Mouse (Mus musculus): ENCODE data around the gene Ctsl. TPM values are rescaled to one million over a fixed set of nuclear protein-coding genes. Genes with fewer than 3 reads are reported as not detected.

Gene Ctsl
- polyA plus RNA-seq, 1 experiment from 2014 or later: 213 TPM

DNA sequence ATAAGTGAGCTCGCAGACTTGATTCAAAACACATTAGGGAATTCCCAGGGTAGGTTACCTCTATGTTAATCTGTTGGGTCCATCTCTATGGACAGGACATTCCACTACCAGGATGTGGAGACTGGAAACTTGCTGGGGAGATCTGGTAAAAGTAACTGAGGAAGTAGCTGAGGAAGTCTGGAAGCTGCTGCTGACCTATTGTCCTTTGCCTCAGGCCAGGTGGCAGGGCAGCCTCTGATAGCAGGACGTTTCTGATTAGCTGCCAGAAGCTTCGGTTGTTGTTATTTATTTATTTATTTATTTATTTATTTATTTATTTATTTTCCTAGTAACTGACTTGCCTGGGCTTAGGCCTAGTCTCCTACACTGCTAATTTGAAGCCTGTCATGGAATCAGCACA, 32.8 kb upstream of the Ctsl start:
- 46% methylated on average over 3 of the region's 3 CpGs for WGBS
- no peak for ATAC-seq (ENCODE audit: low read depth)
- Histone ChIP-seq H3K4me1 (ENCODE audit: control insufficient read depth, insufficient read depth, low read length) (peaks cover 12% of the 10 kb centered on the region; the same call in 1 of the 2 replicates), H3K4me3 (ENCODE audit: low read depth, low read length) (no peak overlapping the region), H3K27me3 (replicated peaks; ENCODE audit: control insufficient read depth, insufficient read depth, low read length) (no peaks in the 10 kb centered on the region), H3K9ac (ENCODE audit: low read depth, low read length) (no peak overlapping the region), H3K27ac (replicated peaks; ENCODE audit: low read depth, low read length) (no peak overlapping the region), H3K9me3 (ENCODE audit: control insufficient read depth, low read length) (no peaks in the 10 kb centered on the region), H3K36me3 (ENCODE audit: control insufficient read depth, insufficient read depth, low read length) (no peaks in the 10 kb centered on the region), H3K4me2 (ENCODE audit: low read depth, low read length) (no peak overlapping the region)
- no peak for DNase-seq (ENCODE audit: low spot score)

DNA sequence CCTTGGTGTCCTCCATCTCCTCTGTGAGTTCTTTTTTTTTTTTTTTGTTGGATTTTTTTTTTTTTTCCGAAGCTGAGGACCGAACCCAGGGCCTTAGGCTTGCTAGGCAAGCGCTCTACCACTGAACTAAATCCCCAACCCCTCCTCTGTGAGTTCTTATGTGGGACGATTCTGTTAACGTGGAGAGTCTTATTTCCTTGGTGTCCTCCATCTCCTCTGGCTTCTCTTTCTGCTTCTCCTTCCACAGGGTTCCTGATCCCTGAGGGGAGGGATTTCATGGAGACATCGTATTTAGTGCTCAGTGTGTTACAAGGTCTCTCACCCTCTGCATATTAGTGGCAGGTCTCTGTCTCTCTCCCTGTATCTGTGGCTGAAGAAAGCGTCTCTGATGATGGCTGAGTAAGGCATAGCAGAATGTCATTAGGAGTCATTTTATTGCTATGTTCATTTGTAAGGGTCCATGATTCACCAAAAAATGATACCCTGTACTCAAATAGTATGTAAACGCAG, 32.3 kb upstream of the Ctsl start:
- Histone ChIP-seq H3K4me3 (ENCODE audit: low read depth, low read length) (no peak overlapping the region), H3K9ac (ENCODE audit: low read depth, low read length) (no peak overlapping the region), H3K27me3 (replicated peaks; ENCODE audit: control insufficient read depth, insufficient read depth, low read length) (no peaks in the 10 kb centered on the region), H3K4me2 (ENCODE audit: low read depth, low read length) (no peak overlapping the region), H3K9me3 (ENCODE audit: control insufficient read depth, low read length) (no peaks in the 10 kb centered on the region), H3K4me1 (ENCODE audit: control insufficient read depth, insufficient read depth, low read length) (peaks cover 12% of the 10 kb centered on the region; the same call in 1 of the 2 replicates), H3K36me3 (ENCODE audit: control insufficient read depth, insufficient read depth, low read length) (no peaks in the 10 kb centered on the region), H3K27ac (replicated peaks; ENCODE audit: low read depth, low read length) (no peak overlapping the region)
- ATAC-seq (ENCODE audit: low read depth) (no peak), DNase-seq (ENCODE audit: low spot score) (no peak)
- 85% methylated on average over 8 of the region's 8 CpGs for WGBS

DNA sequence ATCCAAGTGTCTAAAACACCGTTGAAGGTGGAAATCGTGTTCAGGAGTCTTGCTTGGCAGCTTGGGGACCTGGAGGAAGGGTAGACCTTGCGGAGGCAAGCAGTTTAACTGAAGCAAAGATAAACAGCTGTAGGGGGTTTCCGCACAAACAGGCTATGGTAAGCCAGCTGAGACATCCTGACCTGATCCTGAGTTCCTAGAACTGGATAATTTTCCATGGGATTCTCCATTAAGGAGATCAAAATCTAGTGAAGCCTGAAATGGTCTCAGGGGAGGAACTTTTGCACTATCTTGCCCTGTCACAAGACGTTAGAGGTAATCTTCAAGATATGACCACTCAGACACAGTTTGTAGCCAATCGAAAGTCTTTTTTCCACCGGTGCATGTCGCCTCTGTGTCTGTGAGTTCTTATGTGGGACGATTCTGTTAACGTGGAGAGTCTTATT, 31.8 kb upstream of the Ctsl start:
- Histone ChIP-seq H3K27ac (replicated peaks; ENCODE audit: low read depth, low read length) (no peak overlapping the region), H3K4me1 (ENCODE audit: control insufficient read depth, insufficient read depth, low read length) (peaks cover 12% of the 10 kb centered on the region; the same call in 1 of the 2 replicates), H3K36me3 (ENCODE audit: control insufficient read depth, insufficient read depth, low read length) (no peaks in the 10 kb centered on the region), H3K4me3 (ENCODE audit: low read depth, low read length) (no peak overlapping the region), H3K9ac (ENCODE audit: low read depth, low read length) (no peak overlapping the region), H3K4me2 (ENCODE audit: low read depth, low read length) (no peak overlapping the region), H3K27me3 (replicated peaks; ENCODE audit: control insufficient read depth, insufficient read depth, low read length) (no peaks in the 10 kb centered on the region), H3K9me3 (ENCODE audit: control insufficient read depth, low read length) (no peaks in the 10 kb centered on the region)
- WGBS: 77% methylated on average over 10 of the region's 10 CpGs
- DNase-seq (ENCODE audit: low spot score) (no peak), ATAC-seq (ENCODE audit: low read depth) (no peak)

DNA sequence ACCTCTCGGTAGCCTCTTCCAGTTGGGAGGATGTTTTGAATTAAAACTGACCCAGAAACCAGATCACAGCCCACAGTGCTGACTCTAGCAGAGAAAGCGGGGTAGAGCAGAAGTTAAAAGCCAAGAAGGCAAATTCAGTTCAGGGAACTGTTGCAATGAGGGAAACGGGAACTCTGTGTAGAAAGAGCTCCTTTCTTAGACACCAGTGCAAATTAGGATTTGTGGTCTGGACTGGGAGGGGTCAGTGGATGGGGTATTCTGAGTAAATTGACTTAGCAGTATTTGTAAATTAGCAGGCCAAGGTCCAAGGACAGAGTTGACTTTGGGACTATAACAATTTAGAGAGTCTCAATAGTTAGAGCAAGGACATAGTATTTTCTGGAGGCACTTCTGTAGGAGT, 31.3 kb upstream of the Ctsl start:
- Histone ChIP-seq H3K27me3 (replicated peaks; ENCODE audit: control insufficient read depth, insufficient read depth, low read length) (no peaks in the 10 kb centered on the region), H3K36me3 (ENCODE audit: control insufficient read depth, insufficient read depth, low read length) (no peaks in the 10 kb centered on the region), H3K27ac (replicated peaks; ENCODE audit: low read depth, low read length) (peak overlapping the region; percentile 40; the same call in 1 of the 2 replicates), H3K9me3 (ENCODE audit: control insufficient read depth, low read length) (no peaks in the 10 kb centered on the region), H3K4me2 (ENCODE audit: low read depth, low read length) (no peak overlapping the region), H3K4me3 (ENCODE audit: low read depth, low read length) (no peak overlapping the region), H3K4me1 (ENCODE audit: control insufficient read depth, insufficient read depth, low read length) (peaks cover 12% of the 10 kb centered on the region; the same call in 1 of the 2 replicates), H3K9ac (ENCODE audit: low read depth, low read length) (no peak overlapping the region)
- ATAC-seq (ENCODE audit: low read depth) (no peak), DNase-seq (ENCODE audit: low spot score) (peak; percentile 22)
- WGBS: 33% methylated on average over 3 of the region's 3 CpGs

DNA sequence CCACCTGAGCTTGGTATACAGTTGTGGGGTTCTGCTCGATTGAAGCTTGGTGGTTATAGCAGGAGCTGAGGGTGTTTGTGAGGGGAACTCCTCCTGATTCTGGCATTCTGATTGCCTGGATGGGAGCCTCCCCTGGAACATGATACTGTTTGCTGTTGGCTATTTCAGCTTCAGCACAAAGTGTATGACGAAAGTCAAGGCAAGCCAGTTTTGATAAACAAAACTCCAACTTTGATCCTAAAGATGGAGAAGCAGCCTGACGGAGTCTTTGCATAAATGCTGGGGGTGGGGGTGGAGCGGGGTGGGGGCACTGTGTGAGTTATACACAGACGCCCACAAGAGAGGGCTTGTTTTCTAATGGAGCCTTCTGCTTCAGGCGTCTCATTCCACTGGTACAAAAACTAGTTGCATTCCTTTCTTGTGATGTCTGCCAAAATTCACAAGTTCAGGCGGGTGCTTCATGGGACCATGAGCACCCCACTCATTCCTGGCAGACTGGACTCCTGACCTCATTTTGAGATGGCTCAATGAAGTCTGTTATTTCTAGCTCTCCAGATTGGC, 30.2 kb upstream of the Ctsl start:
- Histone ChIP-seq H3K4me2 (ENCODE audit: low read depth, low read length) (peak overlapping the region; percentile 38), H3K9ac (ENCODE audit: low read depth, low read length) (no peak overlapping the region), H3K4me1 (ENCODE audit: control insufficient read depth, insufficient read depth, low read length) (peaks cover 12% of the 10 kb centered on the region; the same call in 1 of the 2 replicates), H3K36me3 (ENCODE audit: control insufficient read depth, insufficient read depth, low read length) (no peaks in the 10 kb centered on the region), H3K4me3 (ENCODE audit: low read depth, low read length) (no peak overlapping the region), H3K9me3 (ENCODE audit: control insufficient read depth, low read length) (no peaks in the 10 kb centered on the region), H3K27ac (replicated peaks; ENCODE audit: low read depth, low read length) (peak overlapping the region; percentile 63), H3K27me3 (replicated peaks; ENCODE audit: control insufficient read depth, insufficient read depth, low read length) (no peaks in the 10 kb centered on the region)
- ATAC-seq (ENCODE audit: low read depth) (peak; percentile 82), DNase-seq (ENCODE audit: low spot score) (peak; percentile 82)
- 25% methylated on average over 7 of the region's 7 CpGs for WGBS

DNA sequence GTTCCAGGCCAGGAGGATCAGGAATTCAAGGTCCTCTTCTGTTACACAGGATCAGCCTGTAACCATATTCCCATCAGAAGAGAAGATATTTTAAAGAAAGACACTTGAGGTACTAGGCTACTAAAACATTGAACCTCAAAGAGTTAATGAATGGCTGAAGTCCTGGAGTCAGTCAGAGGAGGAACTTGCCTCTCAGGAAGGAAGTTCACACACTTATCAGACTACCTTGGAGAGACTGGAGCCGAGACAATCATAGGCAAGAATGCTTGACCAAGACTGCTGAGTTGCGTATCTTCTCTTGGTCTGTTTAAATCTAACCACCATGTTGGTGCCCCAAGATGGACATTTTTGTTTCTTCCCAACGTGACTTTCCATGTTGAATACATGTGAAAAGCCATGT, 29.2 kb upstream of the Ctsl start:
- ATAC-seq (ENCODE audit: low read depth) (no peak), DNase-seq (ENCODE audit: low spot score) (no peak)
- H3K4me3 ChIP-seq (ENCODE audit: low read depth, low read length): no peak overlapping the region
- H3K9ac ChIP-seq (ENCODE audit: low read depth, low read length): no peak overlapping the region
- no peaks in the 10 kb centered on the region for H3K27me3 ChIP-seq (replicated peaks; ENCODE audit: control insufficient read depth, insufficient read depth, low read length)
- H3K36me3 ChIP-seq (ENCODE audit: control insufficient read depth, insufficient read depth, low read length): no peaks in the 10 kb centered on the region
- no peak overlapping the region for H3K27ac ChIP-seq (replicated peaks; ENCODE audit: low read depth, low read length)
- WGBS: 80% methylated on average over 3 of the region's 3 CpGs
- H3K4me1 ChIP-seq (ENCODE audit: control insufficient read depth, insufficient read depth, low read length): peaks cover 12% of the 10 kb centered on the region; the same call in 1 of the 2 replicates
- no peak overlapping the region for H3K4me2 ChIP-seq (ENCODE audit: low read depth, low read length)
- H3K9me3 ChIP-seq (ENCODE audit: control insufficient read depth, low read length): no peaks in the 10 kb centered on the region

DNA sequence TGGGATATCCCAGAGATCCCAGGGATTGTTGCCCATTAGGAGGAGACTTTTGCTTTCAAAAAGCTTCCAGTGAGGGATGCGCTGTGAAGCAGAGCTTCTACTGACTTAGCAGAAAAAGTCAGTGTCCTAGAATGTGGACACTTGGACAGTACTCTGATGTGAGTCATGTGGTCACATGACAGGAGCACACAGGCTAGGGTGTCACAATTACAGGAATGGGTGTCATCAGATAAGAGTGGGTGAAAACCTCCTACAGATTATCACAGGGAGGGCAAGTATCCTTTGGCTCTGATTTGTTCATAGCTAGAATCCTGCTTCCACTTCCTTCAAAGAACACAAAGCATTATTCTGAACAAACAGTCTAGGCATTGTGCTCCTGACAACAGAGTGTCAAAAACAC, 27.4 kb upstream of the Ctsl start:
- Histone ChIP-seq H3K4me1 (ENCODE audit: control insufficient read depth, insufficient read depth, low read length) (peaks cover 12% of the 10 kb centered on the region; the same call in 1 of the 2 replicates), H3K9ac (ENCODE audit: low read depth, low read length) (no peak overlapping the region), H3K9me3 (ENCODE audit: control insufficient read depth, low read length) (no peaks in the 10 kb centered on the region), H3K36me3 (ENCODE audit: control insufficient read depth, insufficient read depth, low read length) (no peaks in the 10 kb centered on the region), H3K4me2 (ENCODE audit: low read depth, low read length) (no peak overlapping the region), H3K27me3 (replicated peaks; ENCODE audit: control insufficient read depth, insufficient read depth, low read length) (no peaks in the 10 kb centered on the region), H3K27ac (replicated peaks; ENCODE audit: low read depth, low read length) (no peak overlapping the region), H3K4me3 (ENCODE audit: low read depth, low read length) (no peak overlapping the region)
- 87% methylated on average over 1 of the region's 1 CpGs for WGBS
- ATAC-seq (ENCODE audit: low read depth): no peak
- DNase-seq (ENCODE audit: low spot score): no peak

DNA sequence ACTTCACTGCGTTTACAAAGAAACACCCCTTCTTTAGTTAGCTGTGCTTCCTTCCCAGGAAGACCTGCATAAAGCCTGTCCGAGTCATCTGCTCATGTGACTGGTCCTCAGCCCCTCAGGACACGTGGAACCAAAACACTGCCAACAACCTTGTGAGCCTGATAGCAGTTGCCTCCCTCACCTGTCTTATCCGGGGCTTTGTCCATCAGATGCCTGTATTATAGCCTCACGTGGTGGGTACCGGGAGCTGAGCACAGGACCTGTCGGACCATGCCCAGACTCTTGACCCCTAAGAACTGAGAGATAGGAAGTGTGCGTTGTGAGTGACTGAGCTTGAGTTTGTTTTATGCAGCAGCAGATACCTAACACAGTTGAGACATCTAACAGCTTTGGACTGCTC, 26.3 kb upstream of the Ctsl start:
- 65% methylated on average over 8 of the region's 8 CpGs for WGBS
- ATAC-seq (ENCODE audit: low read depth) (no peak), DNase-seq (ENCODE audit: low spot score) (no peak)
- Histone ChIP-seq H3K27ac (replicated peaks; ENCODE audit: low read depth, low read length) (no peak overlapping the region), H3K9me3 (ENCODE audit: control insufficient read depth, low read length) (no peaks in the 10 kb centered on the region), H3K36me3 (ENCODE audit: control insufficient read depth, insufficient read depth, low read length) (no peaks in the 10 kb centered on the region), H3K4me1 (ENCODE audit: control insufficient read depth, insufficient read depth, low read length) (peaks cover 5% of the 10 kb centered on the region; the same call in 1 of the 2 replicates), H3K9ac (ENCODE audit: low read depth, low read length) (no peak overlapping the region), H3K27me3 (replicated peaks; ENCODE audit: control insufficient read depth, insufficient read depth, low read length) (no peaks in the 10 kb centered on the region), H3K4me2 (ENCODE audit: low read depth, low read length) (no peak overlapping the region), H3K4me3 (ENCODE audit: low read depth, low read length) (no peak overlapping the region)

DNA sequence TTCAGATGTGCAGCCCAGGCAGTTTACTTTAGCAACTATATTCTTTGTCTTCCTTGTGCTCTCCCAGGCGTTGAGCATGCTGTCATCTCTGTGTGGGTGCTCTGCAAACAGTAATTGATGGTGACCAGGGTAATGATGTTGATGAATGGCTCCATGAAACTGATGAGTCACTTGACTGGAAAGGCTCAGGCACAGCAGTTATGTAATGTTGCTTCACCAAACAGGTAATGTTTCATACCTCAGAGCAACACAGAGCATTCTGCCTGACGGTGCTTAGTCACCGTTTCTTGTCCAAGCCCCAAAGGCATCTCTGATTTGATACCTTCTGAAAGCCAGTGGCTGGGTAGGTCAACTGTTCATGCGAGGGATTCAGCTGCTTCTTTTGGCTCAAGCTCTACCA, 17.7 kb upstream of the Ctsl start:
- Histone ChIP-seq H3K4me1 (ENCODE audit: control insufficient read depth, insufficient read depth, low read length) (peaks cover 3% of the 10 kb centered on the region; the same call in 1 of the 2 replicates), H3K9ac (ENCODE audit: low read depth, low read length) (no peak overlapping the region), H3K4me3 (ENCODE audit: low read depth, low read length) (no peak overlapping the region), H3K27ac (replicated peaks; ENCODE audit: low read depth, low read length) (no peak overlapping the region), H3K9me3 (ENCODE audit: control insufficient read depth, low read length) (no peaks in the 10 kb centered on the region), H3K27me3 (replicated peaks; ENCODE audit: control insufficient read depth, insufficient read depth, low read length) (no peaks in the 10 kb centered on the region), H3K36me3 (ENCODE audit: control insufficient read depth, insufficient read depth, low read length) (no peaks in the 10 kb centered on the region), H3K4me2 (ENCODE audit: low read depth, low read length) (no peak overlapping the region)
- DNase-seq (ENCODE audit: low spot score): peak; percentile 26
- ATAC-seq (ENCODE audit: low read depth): no peak
- WGBS: 44% methylated on average over 4 of the region's 4 CpGs

Data from embryonic facial prominence, embryonic 14.5 days (tissue).